Mouse (Mus musculus) cerebellum, adult 8-10 months (tissue): ENCODE results near the gene Nod1.

Experiments
- DNase-seq: peaks from one replicate; pipeline ENCODE4 v3.0.0; 2022

Nod1 gene

DNA sequence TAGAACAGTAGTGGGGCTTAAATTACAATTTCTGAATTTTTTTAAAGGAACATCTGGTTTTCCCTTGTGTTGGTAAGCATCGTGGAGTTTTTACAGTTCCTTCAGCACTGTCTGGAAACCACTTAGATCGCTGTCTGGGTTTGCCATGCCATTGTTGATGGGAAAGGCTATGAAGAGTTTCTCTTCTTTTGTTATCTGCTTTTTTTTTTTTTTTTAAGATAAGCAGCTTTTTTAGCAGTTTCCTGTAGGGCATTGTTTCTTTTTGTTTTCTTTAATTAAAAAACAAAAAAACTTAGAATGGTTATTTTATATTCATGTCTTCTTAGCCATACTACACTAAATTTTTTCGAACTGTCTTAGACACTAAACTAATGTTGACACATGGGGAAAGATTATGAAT, 94.8 kb downstream of the Nod1 start:
- DNase-seq = no peak

DNA sequence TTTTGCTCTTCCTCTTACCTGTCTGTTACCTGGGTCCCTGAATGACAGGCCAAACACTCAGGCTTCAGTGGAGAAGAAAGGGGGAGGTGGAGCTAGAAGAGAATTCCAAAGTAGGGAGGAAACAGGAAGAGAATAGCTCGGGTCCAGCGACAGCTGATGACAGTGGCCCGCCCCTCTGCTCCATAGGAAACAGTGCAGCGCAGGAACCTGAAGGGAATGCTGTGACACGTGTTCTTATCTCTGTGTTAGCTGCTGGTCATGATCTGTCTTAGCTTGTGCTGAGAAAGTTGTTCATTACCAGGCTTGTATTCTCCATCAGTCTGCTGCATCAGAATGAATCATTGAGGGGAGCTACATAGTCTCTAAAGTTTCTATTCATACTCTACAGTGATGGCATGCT, 95.6 kb downstream of the Nod1 start:
- no peak for DNase-seq
